ENCODE assay signal across 23 mouse cellular contexts in the genomic region with DNA sequence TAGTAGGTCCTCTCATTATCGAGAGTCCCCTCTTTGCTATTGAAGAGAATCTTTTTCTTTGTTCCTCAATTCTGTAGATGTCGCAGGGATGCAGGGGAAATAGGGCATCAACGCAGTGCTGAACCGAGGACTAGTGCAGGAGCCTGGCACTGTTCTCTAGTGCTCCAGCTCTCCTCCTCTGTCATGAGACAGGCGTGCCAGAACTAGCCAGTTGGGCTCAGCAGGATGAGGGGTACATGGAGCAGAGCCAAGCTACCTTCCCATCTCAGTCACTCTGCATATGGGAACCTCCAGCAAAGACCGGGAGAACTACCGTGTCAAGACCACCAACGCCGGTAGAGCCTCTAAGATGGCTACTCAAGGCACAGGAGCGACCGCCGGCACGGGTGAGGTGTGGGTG.
A peak's percentile ranks its signal among the peaks of the same experiment; 100 is the strongest.
DNase-seq lines count a peak whose midpoint lies in the region; ATAC-seq lines count a peak whose summit lies in the region.
"Had no signal": no experiment of that assay in that cellular context is flagged by ENCODE, and none has a peak within 500 bp of the region (broad histone marks: within the 10 kb centered on the region; RNA-seq: fewer than 3 reads in every experiment).

No protein-coding gene starts in this region.

- peaks cover 5% of the 10 kb centered on the region for H3K36me3 ChIP-seq in heart, embryonic 13.5 days
- H3K36me3 ChIP-seq in midbrain, embryonic 13.5 days, result no peaks in the 10 kb centered on the region
- no peaks in the 10 kb centered on the region for H3K36me3 ChIP-seq in midbrain, embryonic 10.5 days
- no peaks in the 10 kb centered on the region for H3K36me3 ChIP-seq in neural tube, embryonic 15.5 days
- H3K36me3 ChIP-seq: embryonic facial prominence, embryonic 15.5 days; heart, embryonic 12.5 days had no signal

- peak; percentile 73 to 74 for DNase-seq in cerebellum, postnatal 14 days
- no peak for DNase-seq in cerebellum, adult 9-10 months
- DNase-seq in heart, adult 9 months (ENCODE audit: low spot score in 2 of 2), result no peak
- DNase-seq in midbrain, embryonic 10.5 days (ENCODE audit: low spot score), result no peak
- DNase-seq in right cerebral cortex, postnatal 25 days, result no peak
- DNase-seq: adrenal gland, adult 8-10 months; gastrocnemius, postnatal 10 days; kidney, adult 18-20 months; kidney, postnatal 14 days; lung, postnatal 10 days; right cerebral cortex, adult 18-20 months; thymus, adult 18-20 months had no signal

- peak overlapping the region; percentile 75; the same call in 1 of the 2 replicates for H3K27ac ChIP-seq in heart, embryonic 13.5 days (replicated peaks)
- no peak overlapping the region for H3K27ac ChIP-seq in midbrain, embryonic 13.5 days
- no peak overlapping the region for H3K27ac ChIP-seq in midbrain, embryonic 10.5 days (replicated peaks)
- H3K27ac ChIP-seq in neural tube, embryonic 15.5 days (replicated peaks), result no peak overlapping the region
- H3K27ac ChIP-seq: embryonic facial prominence, embryonic 15.5 days; left cerebral cortex, adult 2 months; limb, embryonic 13.5 days; liver, embryonic 14.5 days had no signal

- H3K4me1 ChIP-seq in heart, embryonic 13.5 days, result peaks cover 70% of the 10 kb centered on the region
- H3K4me1 ChIP-seq in midbrain, embryonic 13.5 days (replicated peaks), result peaks cover 18% of the 10 kb centered on the region
- H3K4me1 ChIP-seq in midbrain, embryonic 10.5 days, result peaks cover 47% of the 10 kb centered on the region
- H3K4me1 ChIP-seq in neural tube, embryonic 15.5 days, result peaks cover 17% of the 10 kb centered on the region; the same call in 1 of the 2 replicates
- H3K4me1 ChIP-seq: megakaryocyte, embryonic 14.5 days had no signal

- H3K4me3 ChIP-seq in heart, embryonic 13.5 days, result no peak overlapping the region
- no peak overlapping the region for H3K4me3 ChIP-seq in midbrain, embryonic 13.5 days (replicated peaks)
- no peak overlapping the region for H3K4me3 ChIP-seq in midbrain, embryonic 10.5 days
- H3K4me3 ChIP-seq in neural tube, embryonic 15.5 days (replicated peaks), result no peak overlapping the region
- H3K4me3 ChIP-seq: embryonic facial prominence, embryonic 15.5 days; heart, embryonic 12.5 days; left cerebral cortex, adult 2 months; limb, embryonic 13.5 days; megakaryocyte, embryonic 14.5 days; myocyte had no signal

- no peaks in the 10 kb centered on the region for H3K9me3 ChIP-seq in heart, embryonic 13.5 days
- no peaks in the 10 kb centered on the region for H3K9me3 ChIP-seq in midbrain, embryonic 13.5 days
- H3K9me3 ChIP-seq in midbrain, embryonic 10.5 days (replicated peaks), result no peaks in the 10 kb centered on the region
- no peaks in the 10 kb centered on the region for H3K9me3 ChIP-seq in neural tube, embryonic 15.5 days (replicated peaks)
- H3K9me3 ChIP-seq: embryonic facial prominence, embryonic 15.5 days; heart, embryonic 12.5 days; limb, embryonic 13.5 days had no signal

- H3K27me3 ChIP-seq in heart, embryonic 13.5 days (replicated peaks), result no peaks in the 10 kb centered on the region
- no peaks in the 10 kb centered on the region for H3K27me3 ChIP-seq in midbrain, embryonic 13.5 days
- H3K27me3 ChIP-seq in midbrain, embryonic 10.5 days (ENCODE audit: low read depth, poor library complexity, severe bottlenecking), result no peaks in the 10 kb centered on the region
- H3K27me3 ChIP-seq in neural tube, embryonic 15.5 days (replicated peaks), result no peaks in the 10 kb centered on the region
- H3K27me3 ChIP-seq: embryonic facial prominence, embryonic 15.5 days; heart, embryonic 12.5 days; limb, embryonic 13.5 days had no signal

- WGBS in heart, embryonic 13.5 days, result 87% methylated on average over 13 of the region's 13 CpGs
- WGBS in midbrain, embryonic 13.5 days, result 64% methylated on average over 13 of the region's 13 CpGs
- WGBS in midbrain, embryonic 10.5 days, result 75% methylated on average over 13 of the region's 13 CpGs
- WGBS in neural tube, embryonic 15.5 days, result 59% methylated on average over 13 of the region's 13 CpGs

- H3K4me2 ChIP-seq in heart, embryonic 13.5 days, result no peak overlapping the region
- no peak overlapping the region for H3K4me2 ChIP-seq in midbrain, embryonic 13.5 days (replicated peaks)
- H3K4me2 ChIP-seq in neural tube, embryonic 15.5 days, result no peak overlapping the region
- H3K4me2 ChIP-seq: embryonic facial prominence, embryonic 15.5 days; heart, embryonic 12.5 days; limb, embryonic 13.5 days had no signal

- ATAC-seq in heart, embryonic 13.5 days (ENCODE audit: extremely low read depth, insufficient number of reproducible peaks, low FRiP score, low TSS enrichment), result no peak
- ATAC-seq in midbrain, embryonic 13.5 days, result peak; percentile 46; the same call in 1 of the 2 replicates
- peak; percentile 43; the same call in 1 of the 2 replicates for ATAC-seq in neural tube, embryonic 15.5 days (ENCODE audit: low FRiP score)
- ATAC-seq: forebrain, embryonic 16.5 days had no signal

- H3K9ac ChIP-seq in heart, embryonic 13.5 days, result no peak overlapping the region
- H3K9ac ChIP-seq in midbrain, embryonic 13.5 days (replicated peaks), result no peak overlapping the region
- H3K9ac ChIP-seq in neural tube, embryonic 15.5 days (replicated peaks), result no peak overlapping the region
- H3K9ac ChIP-seq: embryonic facial prominence, embryonic 15.5 days; heart, embryonic 12.5 days; limb, embryonic 13.5 days; liver, embryonic 14.5 days had no signal

Comparison
In these comparisons a context has a peak if more than half of its experiments do, and no peak if none do; other contexts are left out.
1. DNase-seq: peak in cerebellum, postnatal 14 days (2 of 2); none in cerebellum, adult 9-10 months (single experiment), heart, adult 9 months (0 of 2), midbrain, embryonic 10.5 days (single experiment) and right cerebral cortex, postnatal 25 days (single experiment).